Comparison of ENCODE assay signal across 8 mouse cellular contexts in genomic region chr5:124444208-124444607, GRCm38 (mm10). TPM values are rescaled to one million over a fixed set of nuclear protein-coding genes. Genes with fewer than 3 reads are reported as not detected.
A peak's percentile ranks its signal among the peaks of the same experiment; 100 is the strongest.
DNase-seq lines count a peak whose midpoint lies in the region; ATAC-seq and TF ChIP-seq lines count a peak whose summit lies in the region.

No protein-coding gene starts in this region.

- TF ChIP-seq POLR2A in heart, adult 2 months (IDR thresholded peaks at IDR 0.05; ENCODE audit: insufficient read depth, low read depth, low read length), result no peak

- ATAC-seq in lung, embryonic 15.5 days (ENCODE audit: borderline replicate concordance, extremely low read depth, low FRiP score, low TSS enrichment), result no peak
- ATAC-seq in hindbrain, embryonic 14.5 days (ENCODE audit: low FRiP score), result no peak
- no peak for ATAC-seq in neural tube, embryonic 15.5 days (ENCODE audit: low FRiP score)

- H3K27ac ChIP-seq in heart, adult 2 months, result peak overlapping the region; percentile 89
- no peak overlapping the region for H3K27ac ChIP-seq in lung, embryonic 15.5 days
- H3K27ac ChIP-seq in hindbrain, embryonic 14.5 days, result no peak overlapping the region
- no peak overlapping the region for H3K27ac ChIP-seq in neural tube, embryonic 15.5 days (replicated peaks)

- intact Hi-C loops in heart, adult 2 months (cut with DNase I), result no loop called here
- intact Hi-C loops in heart, postnatal 14 days (cut with DNase I), result no loop called here
- intact Hi-C loops in left cerebral cortex, postnatal 14 days (cut with DNase I), result no loop called here

- TF ChIP-seq CTCF in heart, adult 2 months (IDR thresholded peaks at IDR 0.05), result no peak

- no peak for DNase-seq in heart, adult 2 months
- no peak for DNase-seq in heart, postnatal 14 days
- no peak for DNase-seq in lung, postnatal 14 days
- no peak for DNase-seq in hindbrain, embryonic 14.5 days (ENCODE audit: low spot score)
- DNase-seq in thymus, postnatal 25 days, result no peak
- no peak for DNase-seq in left cerebral cortex, postnatal 14 days (ENCODE audit: low spot score in 2 of 2)

- H3K4me1 ChIP-seq in heart, adult 2 months (ENCODE audit: control insufficient read depth, insufficient read depth, low read length), result peaks cover 8% of the 10 kb centered on the region
- H3K4me1 ChIP-seq in lung, embryonic 15.5 days, result peaks cover 31% of the 10 kb centered on the region
- H3K4me1 ChIP-seq in hindbrain, embryonic 14.5 days (replicated peaks; ENCODE audit: control insufficient read depth, insufficient read depth, low read length), result peaks cover 27% of the 10 kb centered on the region
- peaks cover 48% of the 10 kb centered on the region for H3K4me1 ChIP-seq in neural tube, embryonic 15.5 days

- peaks cover 3% of the 10 kb centered on the region; the same call in 1 of the 2 replicates for H3K36me3 ChIP-seq in heart, adult 2 months (ENCODE audit: control insufficient read depth, insufficient read depth, low read length)
- peaks cover 20% of the 10 kb centered on the region for H3K36me3 ChIP-seq in lung, embryonic 15.5 days
- peaks cover 21% of the 10 kb centered on the region for H3K36me3 ChIP-seq in hindbrain, embryonic 14.5 days (replicated peaks; ENCODE audit: control insufficient read depth, insufficient read depth)
- peaks cover 20% of the 10 kb centered on the region for H3K36me3 ChIP-seq in neural tube, embryonic 15.5 days

- no peak overlapping the region; the same call in 1 of the 2 replicates for H3K9ac ChIP-seq in heart, adult 2 months (ENCODE audit: low read depth, low read length)
- no peak overlapping the region for H3K9ac ChIP-seq in lung, embryonic 15.5 days
- H3K9ac ChIP-seq in hindbrain, embryonic 14.5 days, result no peak overlapping the region
- H3K9ac ChIP-seq in neural tube, embryonic 15.5 days (replicated peaks), result no peak overlapping the region

- no peaks in the 10 kb centered on the region for H3K27me3 ChIP-seq in heart, adult 2 months (ENCODE audit: control insufficient read depth, insufficient read depth, low read length)
- no peaks in the 10 kb centered on the region for H3K27me3 ChIP-seq in lung, embryonic 15.5 days
- H3K27me3 ChIP-seq in hindbrain, embryonic 14.5 days (ENCODE audit: control insufficient read depth, insufficient read depth, low read length), result no peaks in the 10 kb centered on the region
- H3K27me3 ChIP-seq in neural tube, embryonic 15.5 days (replicated peaks), result no peaks in the 10 kb centered on the region

- H3K4me2 ChIP-seq in lung, embryonic 15.5 days, result peak overlapping the region; percentile 93
- peak overlapping the region; percentile 94 for H3K4me2 ChIP-seq in hindbrain, embryonic 14.5 days (replicated peaks)
- peak overlapping the region; percentile 89 for H3K4me2 ChIP-seq in neural tube, embryonic 15.5 days

- no peaks in the 10 kb centered on the region; the same call in 1 of the 2 replicates for H3K79me2 ChIP-seq in heart, adult 2 months (replicated peaks; ENCODE audit: control insufficient read depth, insufficient read depth, low read length)

- H3K4me3 ChIP-seq in heart, adult 2 months, result no peak overlapping the region
- H3K4me3 ChIP-seq in lung, embryonic 15.5 days, result peak overlapping the region; percentile 89; the same call in 1 of the 2 replicates
- H3K4me3 ChIP-seq in hindbrain, embryonic 14.5 days (replicated peaks; ENCODE audit: low read length), result no peak overlapping the region
- H3K4me3 ChIP-seq in neural tube, embryonic 15.5 days (replicated peaks), result no peak overlapping the region

- TF ChIP-seq EP300 in heart, adult 2 months (IDR thresholded peaks at IDR 0.05; ENCODE audit: insufficient read depth, low read depth, low read length), result no peak

- 48% methylated on average over 3 of the region's 3 CpGs for WGBS in heart, adult 2 months
- WGBS in lung, embryonic 15.5 days, result 72% methylated on average over 3 of the region's 3 CpGs
- WGBS in hindbrain, embryonic 14.5 days, result 67% methylated on average over 3 of the region's 3 CpGs
- WGBS in neural tube, embryonic 15.5 days, result 57% methylated on average over 3 of the region's 3 CpGs

- no peaks in the 10 kb centered on the region for H3K9me3 ChIP-seq in lung, embryonic 15.5 days
- H3K9me3 ChIP-seq in hindbrain, embryonic 14.5 days (ENCODE audit: control insufficient read depth, low read length), result no peaks in the 10 kb centered on the region
- no peaks in the 10 kb centered on the region for H3K9me3 ChIP-seq in neural tube, embryonic 15.5 days (replicated peaks)

RNA-seq across cellular contexts. Expression of gene Kmt5a, which starts 4.5 kb away (rescaled TPM):
- 100 to 1,000 TPM; 191 to 210 TPM for total RNA-seq in heart, adult 2 months (2021)
- 136 and 162 TPM in 2 replicates for polyA plus RNA-seq in heart, adult 2 months (2012; rRNA removed)
- 100 to 1,000 TPM; 161 to 185 TPM for total RNA-seq in heart, postnatal 14 days (2021)
- 59.8 and 61.3 TPM in 2 replicates for polyA plus RNA-seq in lung, embryonic 15.5 days (2015; fragmentation: Nextera tagmentation; extraction: Ambion mirVana)
- 23.1 and 23.2 TPM in 2 replicates for polyA plus RNA-seq in hindbrain, embryonic 14.5 days (2014; fragmentation: Nextera tagmentation; extraction: Ambion mirVana)
- 29.3 and 30.8 TPM in 2 replicates for polyA plus RNA-seq in neural tube, embryonic 15.5 days (2015; fragmentation: Nextera tagmentation; extraction: Ambion mirVana)
- 10 to 100 TPM; 44.3 to 48.7 TPM for total RNA-seq in left cerebral cortex, postnatal 14 days (2021)

RNA-seq across cellular contexts. Expression of gene Sbno1, which starts 18.4 kb away (rescaled TPM):
- 10 to 100 TPM; 58.8 to 62.9 TPM for total RNA-seq in heart, adult 2 months (2021)
- 11.3 and 18.5 TPM in 2 replicates for polyA plus RNA-seq in heart, adult 2 months (2012; rRNA removed)
- total RNA-seq in heart, postnatal 14 days (2021), result 10 to 100 TPM; 66.7 to 70.9 TPM
- 74.7 and 80.3 TPM in 2 replicates for polyA plus RNA-seq in lung, embryonic 15.5 days (2015; fragmentation: Nextera tagmentation; extraction: Ambion mirVana)
- polyA plus RNA-seq in hindbrain, embryonic 14.5 days (2014; fragmentation: Nextera tagmentation; extraction: Ambion mirVana), result 87.6 and 89.3 TPM in 2 replicates
- polyA plus RNA-seq in neural tube, embryonic 15.5 days (2015; fragmentation: Nextera tagmentation; extraction: Ambion mirVana), result 85.9 and 87.2 TPM in 2 replicates
- total RNA-seq in left cerebral cortex, postnatal 14 days (2021), result 100 to 1,000 TPM; 139 to 153 TPM

RNA-seq across cellular contexts. Expression of gene Rilpl2, which starts 34.0 kb away (rescaled TPM):
- total RNA-seq in heart, adult 2 months (2021), result 1 to 10 TPM; 6.8 to 9.1 TPM
- polyA plus RNA-seq in heart, adult 2 months (2012; rRNA removed), result 6.9 and 8.4 TPM in 2 replicates
- total RNA-seq in heart, postnatal 14 days (2021), result 1 to 10 TPM; 8.8 to 9.5 TPM
- polyA plus RNA-seq in lung, embryonic 15.5 days (2015; fragmentation: Nextera tagmentation; extraction: Ambion mirVana), result 31.4 and 31.7 TPM in 2 replicates
- 28.5 and 29.7 TPM in 2 replicates for polyA plus RNA-seq in hindbrain, embryonic 14.5 days (2014; fragmentation: Nextera tagmentation; extraction: Ambion mirVana)
- 27.5 and 32.0 TPM in 2 replicates for polyA plus RNA-seq in neural tube, embryonic 15.5 days (2015; fragmentation: Nextera tagmentation; extraction: Ambion mirVana)
- 10 to 100 TPM; 24.7 to 25.8 TPM for total RNA-seq in left cerebral cortex, postnatal 14 days (2021)

RNA-seq across cellular contexts. Expression of gene Snrnp35, which starts 38.7 kb away (rescaled TPM):
- 10 to 100 TPM; 10.5 to 14.5 TPM for total RNA-seq in heart, adult 2 months (2021)
- polyA plus RNA-seq in heart, adult 2 months (2012; rRNA removed), result 2.4 and 4.5 TPM in 2 replicates
- total RNA-seq in heart, postnatal 14 days (2021), result 10 to 100 TPM in 1 of 2 experiments, 1 to 10 TPM in 1; 9.6 to 13.1 TPM
- 25.3 and 26.5 TPM in 2 replicates for polyA plus RNA-seq in lung, embryonic 15.5 days (2015; fragmentation: Nextera tagmentation; extraction: Ambion mirVana)
- 8.5 and 9.0 TPM in 2 replicates for polyA plus RNA-seq in hindbrain, embryonic 14.5 days (2014; fragmentation: Nextera tagmentation; extraction: Ambion mirVana)
- 20.7 and 22.2 TPM in 2 replicates for polyA plus RNA-seq in neural tube, embryonic 15.5 days (2015; fragmentation: Nextera tagmentation; extraction: Ambion mirVana)
- 10 to 100 TPM; 20.9 to 24.2 TPM for total RNA-seq in left cerebral cortex, postnatal 14 days (2021)
